Mouse (Mus musculus): ENCODE results near the gene Cltb.

- TF ChIP-seq CTCF (IDR thresholded peaks at IDR 0.05; ENCODE audit: control insufficient read depth, insufficient read depth, insufficient read length) (no peak), MAX (IDR thresholded peaks at IDR 0.05) (no peak), MYOD1 (IDR thresholded peaks at IDR 0.05; ENCODE audit: control insufficient read depth, insufficient read length, low read depth) (no peak), FOSL1 (IDR thresholded peaks at IDR 0.05; ENCODE audit: insufficient read depth, low read length, poor library complexity, severe bottlenecking) (no peak), USF1 (IDR thresholded peaks at IDR 0.05; ENCODE audit: low read depth) (no peak)
These were observed 552 bp downstream of the Cltb start for GRCm38 (mm10) chr13:54610613-54610971.
